Mouse (Mus musculus) kidney, adult 9 months (tissue): ENCODE results near the gene Ghrhr.

ENCODE experiments used
- DNase-seq: peaks from one replicate; pipeline ENCODE4 v3.0.0; 2022

The Ghrhr gene

GRCm38 (mm10) chr6:55353711-55354445 lies 22.2 kb upstream of the Ghrhr start:
- DNase-seq: peak; percentile 47

- DNase-seq: no peak
Observed at GRCm38 (mm10) chr6:55354456-55355117, 21.5 kb upstream of the Ghrhr start.

GRCm38 (mm10) chr6:55355575-55355974 lies 20.5 kb upstream of the Ghrhr start:
- no peak for DNase-seq

- DNase-seq: no peak
Observed at GRCm38 (mm10) chr6:55356017-55356703, 19.9 kb upstream of the Ghrhr start.

- no peak for DNase-seq
Observed at GRCm38 (mm10) chr6:55356976-55357635, 19.0 kb upstream of the Ghrhr start.

- DNase-seq: peak; percentile 91
Observed at GRCm38 (mm10) chr6:55357636-55358031, 18.5 kb upstream of the Ghrhr start.

- no peak for DNase-seq
Observed at GRCm38 (mm10) chr6:55358731-55359143, 17.4 kb upstream of the Ghrhr start.

GRCm38 (mm10) chr6:55362663-55363062 lies 13.4 kb upstream of the Ghrhr start:
- DNase-seq: no peak

GRCm38 (mm10) chr6:55367126-55367525 lies 9.0 kb upstream of the Ghrhr start:
- DNase-seq: no peak

GRCm38 (mm10) chr6:55370831-55371230 lies 5.3 kb upstream of the Ghrhr start:
- no peak for DNase-seq

- DNase-seq: no peak
Observed at GRCm38 (mm10) chr6:55376511-55376910, 416 bp downstream of the Ghrhr start.

GRCm38 (mm10) chr6:55377461-55377860 lies 1.4 kb downstream of the Ghrhr start:
- DNase-seq: no peak

- peak; percentile 56 for DNase-seq
Observed at GRCm38 (mm10) chr6:55379641-55380335, 3.7 kb downstream of the Ghrhr start.

- DNase-seq: no peak
Observed at GRCm38 (mm10) chr6:55381966-55382365, 5.9 kb downstream of the Ghrhr start.

GRCm38 (mm10) chr6:55383897-55384296 lies 7.8 kb downstream of the Ghrhr start:
- peak; percentile 65 for DNase-seq

GRCm38 (mm10) chr6:55384356-55384951 lies 8.4 kb downstream of the Ghrhr start:
- no peak for DNase-seq

GRCm38 (mm10) chr6:55388546-55389169 lies 12.6 kb downstream of the Ghrhr start:
- no peak for DNase-seq

GRCm38 (mm10) chr6:55389321-55389720 lies 13.2 kb downstream of the Ghrhr start:
- DNase-seq: no peak

- no peak for DNase-seq
Observed at GRCm38 (mm10) chr6:55391814-55392213, 15.7 kb downstream of the Ghrhr start.

GRCm38 (mm10) chr6:55392453-55392852 lies 16.4 kb downstream of the Ghrhr start:
- DNase-seq: peak; percentile 70

- no peak for DNase-seq
Observed at GRCm38 (mm10) chr6:55394854-55395253, 18.8 kb downstream of the Ghrhr start.

- peak; percentile 31 for DNase-seq
Observed at GRCm38 (mm10) chr6:55396176-55396575, 20.1 kb downstream of the Ghrhr start.
